Mouse (Mus musculus) bone marrow macrophage, adult 2 months (primary cell): ENCODE measurements at regions not wholly inside any gene's neighbourhood (a gene's known extent, or its start where the extent isn't known, plus 50 kb on each side); places are given as distances from the start of the nearest gene placed in this dataset.

Experiments used
- CTCF ChIP-seq: IDR thresholded peaks from 2 replicates; pipeline ENCODE4 v1.5.1; 2012; ENCODE audit warnings: low read depth, mild to moderate bottlenecking, low read length, moderate library complexity
- POLR2A ChIP-seq: IDR thresholded peaks from 2 replicates; pipeline ENCODE4 v1.6.1; 2012; ENCODE audit warnings: mild to moderate bottlenecking, low read depth, low read length, borderline replicate concordance

DNA sequence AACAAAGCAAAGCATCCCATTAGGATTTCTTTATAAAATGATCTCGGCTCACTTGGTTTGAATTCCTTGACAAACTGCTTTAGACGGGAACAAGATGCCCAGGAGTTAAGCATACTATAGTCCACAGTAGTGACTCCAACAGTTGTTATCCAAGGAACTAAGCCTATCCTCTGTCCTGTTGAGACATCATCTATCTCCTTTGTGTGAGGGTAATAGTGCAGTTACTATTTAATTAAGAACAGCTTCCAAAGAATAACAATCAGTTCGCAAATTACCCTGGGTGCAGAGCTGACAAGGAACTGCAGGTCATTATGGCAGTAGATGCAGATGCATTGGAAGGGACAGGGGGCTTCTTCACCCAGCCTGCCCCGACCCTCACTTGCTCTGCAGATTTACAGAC lies 115.7 kb upstream of the Slc24a5 start:
- TF ChIP-seq POLR2A (no peak), CTCF (no peak)
